Mouse (Mus musculus): ENCODE results near the gene Eps15l1. TPM values are rescaled to one million over a fixed set of nuclear protein-coding genes. Genes with fewer than 3 reads are reported as not detected.
A peak's percentile ranks its signal among the peaks of the same experiment; 100 is the strongest.

The Eps15l1 gene
- polyA plus RNA-seq, 1 experiment from 2014 or later, result 62.0 TPM

DNA sequence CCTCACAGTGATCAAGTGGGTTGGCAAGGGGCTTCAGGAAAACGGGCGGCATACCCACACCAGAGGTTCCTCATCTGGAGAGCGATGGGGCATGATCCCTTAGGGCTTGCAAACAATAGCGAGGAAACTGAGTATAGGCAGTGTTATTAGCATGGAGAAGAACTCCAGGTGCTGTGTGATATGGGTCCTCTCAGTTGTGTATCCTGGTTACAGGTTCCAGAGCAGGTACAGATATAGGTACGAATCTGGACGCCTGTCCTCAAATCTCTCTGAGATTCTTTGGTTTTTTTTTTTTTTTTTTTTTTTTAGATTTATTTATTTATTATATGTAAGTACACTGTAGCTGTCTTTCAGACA lies 22.7 kb upstream of the Eps15l1 start:
- WGBS, result 38% methylated on average over 6 of the region's 6 CpGs
- H3K27me3 ChIP-seq, result no peaks in the 10 kb centered on the region
- H3K36me3 ChIP-seq, result peaks cover 10% of the 10 kb centered on the region
- peak; percentile 79; the same call in 1 of the 2 replicates for ATAC-seq (ENCODE audit: low FRiP score)
- peak overlapping the region; percentile 50; the same call in 1 of the 2 replicates for H3K27ac ChIP-seq
- H3K9me3 ChIP-seq, result no peaks in the 10 kb centered on the region
- H3K9ac ChIP-seq, result peak overlapping the region; percentile 72
- peak overlapping the region; percentile 66 for H3K4me2 ChIP-seq
- peak overlapping the region; percentile 44 for H3K4me3 ChIP-seq
- H3K4me1 ChIP-seq (replicated peaks), result peaks cover 32% of the 10 kb centered on the region

DNA sequence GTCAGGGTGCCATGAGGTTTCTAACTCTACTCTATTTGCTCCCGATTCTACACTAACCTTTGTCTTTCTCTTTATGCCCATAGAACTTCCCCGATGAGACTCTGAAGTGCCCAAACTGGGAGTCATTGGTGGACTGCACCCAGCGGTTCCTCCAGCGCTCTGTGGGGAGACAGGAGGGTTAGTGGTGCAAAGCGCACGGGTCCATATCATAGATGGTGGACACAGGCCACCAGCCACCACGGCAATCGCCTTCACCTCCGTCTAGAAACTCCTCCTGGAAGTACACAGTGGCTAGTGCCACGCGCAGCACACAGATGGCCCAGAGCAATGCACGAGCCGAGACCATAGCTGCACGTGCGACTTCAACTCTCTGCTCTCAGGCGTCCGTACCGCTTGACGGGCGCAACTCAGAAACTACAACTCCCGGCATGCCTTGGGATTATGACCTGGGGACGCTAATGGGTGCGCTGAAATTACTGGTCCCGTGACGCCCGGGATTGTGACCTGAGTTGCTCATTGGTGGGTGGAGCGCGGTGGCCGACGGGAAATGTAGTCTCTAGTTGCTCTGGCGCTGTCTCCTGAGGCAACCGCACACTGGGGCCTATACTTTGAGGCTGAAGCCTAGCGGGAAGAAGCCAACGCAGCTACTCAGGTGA lies 22.2 kb upstream of the Eps15l1 start, which contains the start of the genes Calr3 and 1700030K09Rik:
Calr3 (minus strand) TSS at position 533 of the 656 bp plus-strand sequence.
1700030K09Rik (plus strand) TSS at position 543 of the 656 bp plus-strand sequence.
- peak within 1 kb of the TSS; percentile 44 for H3K4me3 ChIP-seq
- 7% methylated on average over 34 of the region's 34 CpGs for WGBS
- H3K27ac ChIP-seq, result peak within 1 kb of the TSS; percentile 58
- H3K9me3 ChIP-seq, result no peaks in the 10 kb centered on the region
- peaks cover 32% of the 10 kb centered on the region for H3K4me1 ChIP-seq (replicated peaks)
- no peaks in the 10 kb centered on the region for H3K27me3 ChIP-seq
- peak within 1 kb of the TSS; percentile 66 for H3K4me2 ChIP-seq
- peaks cover 9% of the 10 kb centered on the region; the same call in 1 of the 2 replicates for H3K36me3 ChIP-seq
- peak; percentile 99 for ATAC-seq (ENCODE audit: low FRiP score)
- H3K9ac ChIP-seq, result peak within 1 kb of the TSS; percentile 72

GRCm38 (mm10) chr8:72438248-72439015 lies 17.2 kb upstream of the Eps15l1 start:
- H3K4me1 ChIP-seq (replicated peaks), result peaks cover 4% of the 10 kb centered on the region
- no peaks in the 10 kb centered on the region for H3K9me3 ChIP-seq
- no peak overlapping the region for H3K9ac ChIP-seq
- H3K4me3 ChIP-seq, result no peak overlapping the region
- ATAC-seq (ENCODE audit: low FRiP score), result no peak
- no peaks in the 10 kb centered on the region for H3K27me3 ChIP-seq
- 69% methylated on average over 8 of the region's 8 CpGs for WGBS
- H3K4me2 ChIP-seq, result no peak overlapping the region
- no peaks in the 10 kb centered on the region for H3K36me3 ChIP-seq
- H3K27ac ChIP-seq, result no peak overlapping the region

DNA sequence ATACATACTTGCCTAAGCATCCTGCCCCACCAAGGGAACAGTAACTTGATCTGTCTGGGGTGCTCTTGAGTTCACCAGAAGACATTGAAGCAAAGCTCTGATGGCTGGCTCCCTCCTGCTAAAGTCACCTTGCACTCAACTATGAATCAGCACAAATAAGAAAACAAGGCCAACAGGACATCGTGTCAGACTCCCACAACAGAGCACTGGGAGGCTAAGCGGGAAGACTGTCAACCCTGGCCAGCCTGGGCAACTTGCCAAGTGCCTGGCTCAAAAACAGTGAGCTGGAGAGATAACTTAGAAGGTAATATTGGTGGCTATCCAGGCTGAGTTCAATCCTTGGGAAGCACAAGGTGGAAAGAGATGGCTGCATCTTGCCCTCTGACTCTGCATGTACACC lies 13.7 kb upstream of the Eps15l1 start:
- Histone ChIP-seq H3K9ac (no peak overlapping the region), H3K27ac (no peak overlapping the region), H3K4me2 (no peak overlapping the region), H3K4me1 (replicated peaks) (no peaks in the 10 kb centered on the region), H3K9me3 (no peaks in the 10 kb centered on the region), H3K36me3 (no peaks in the 10 kb centered on the region), H3K27me3 (no peaks in the 10 kb centered on the region), H3K4me3 (no peak overlapping the region)
- 41% methylated on average over 2 of the region's 2 CpGs for WGBS
- ATAC-seq (ENCODE audit: low FRiP score), result no peak

GRCm38 (mm10) chr8:72429676-72430075 lies 8.4 kb upstream of the Eps15l1 start:
- 56% methylated on average over 13 of the region's 13 CpGs for WGBS
- Histone ChIP-seq H3K27me3 (no peaks in the 10 kb centered on the region), H3K27ac (no peak overlapping the region), H3K4me3 (no peak overlapping the region), H3K9me3 (no peaks in the 10 kb centered on the region), H3K4me2 (no peak overlapping the region), H3K36me3 (no peaks in the 10 kb centered on the region), H3K4me1 (replicated peaks) (no peaks in the 10 kb centered on the region), H3K9ac (no peak overlapping the region)
- no peak for ATAC-seq (ENCODE audit: low FRiP score)

GRCm38 (mm10) chr8:72422926-72423325 lies 1.7 kb upstream of the Eps15l1 start:
- Histone ChIP-seq H3K36me3 (0 out of 2 replicates have a peak, but pooled peaks cover 6% of the 10 kb centered on the region), H3K4me1 (replicated peaks) (peaks cover 30% of the 10 kb centered on the region), H3K27ac (no peak overlapping the region), H3K4me3 (no peak overlapping the region), H3K9ac (no peak overlapping the region), H3K9me3 (no peaks in the 10 kb centered on the region), H3K4me2 (no peak overlapping the region), H3K27me3 (no peaks in the 10 kb centered on the region)
- ATAC-seq (ENCODE audit: low FRiP score), result no peak
- WGBS, result 75% methylated on average over 1 of the region's 1 CpGs

GRCm38 (mm10) chr8:72420571-72421361 lies 494 bp downstream of the Eps15l1 start:
- H3K27ac ChIP-seq, result peak overlapping the region; percentile 92
- H3K4me3 ChIP-seq, result peak overlapping the region; percentile 87
- peak; percentile 79 for ATAC-seq (ENCODE audit: low FRiP score)
- 1% methylated on average over 59 of the region's 73 CpGs for WGBS
- H3K9me3 ChIP-seq, result no peaks in the 10 kb centered on the region
- H3K36me3 ChIP-seq, result 0 out of 2 replicates have a peak, but pooled peaks cover 6% of the 10 kb centered on the region
- H3K9ac ChIP-seq, result peak overlapping the region; percentile 91
- H3K27me3 ChIP-seq, result no peaks in the 10 kb centered on the region
- peaks cover 52% of the 10 kb centered on the region for H3K4me1 ChIP-seq (replicated peaks)
- peak overlapping the region; percentile 69 for H3K4me2 ChIP-seq

DNA sequence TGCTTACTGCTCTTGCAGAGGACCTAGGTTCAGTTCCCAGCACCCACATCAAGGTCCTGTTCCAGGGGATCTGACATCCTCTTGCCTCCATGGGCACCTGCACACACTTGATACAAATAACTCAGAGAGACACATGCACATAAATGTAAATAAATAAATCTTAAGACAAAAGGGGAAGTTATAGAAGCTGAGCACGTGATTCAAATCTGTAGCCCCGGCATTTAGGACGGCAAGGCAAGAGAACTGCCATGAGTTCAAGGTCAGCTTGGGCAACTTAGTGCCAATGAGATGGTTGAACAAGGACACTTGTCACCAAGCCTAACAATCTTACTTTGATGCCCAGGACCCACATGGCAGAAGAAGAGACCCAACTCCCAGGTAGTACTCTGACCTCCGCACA lies 3.2 kb downstream of the Eps15l1 start:
- H3K4me1 ChIP-seq (replicated peaks), result peaks cover 74% of the 10 kb centered on the region
- peaks cover 14% of the 10 kb centered on the region; the same call in 1 of the 2 replicates for H3K36me3 ChIP-seq
- H3K27ac ChIP-seq, result no peak overlapping the region
- WGBS, result 95% methylated on average over 4 of the region's 4 CpGs
- no peak overlapping the region for H3K4me3 ChIP-seq
- H3K9me3 ChIP-seq, result no peaks in the 10 kb centered on the region
- H3K27me3 ChIP-seq, result no peaks in the 10 kb centered on the region
- no peak overlapping the region for H3K9ac ChIP-seq
- no peak for ATAC-seq (ENCODE audit: low FRiP score)
- no peak overlapping the region for H3K4me2 ChIP-seq

DNA sequence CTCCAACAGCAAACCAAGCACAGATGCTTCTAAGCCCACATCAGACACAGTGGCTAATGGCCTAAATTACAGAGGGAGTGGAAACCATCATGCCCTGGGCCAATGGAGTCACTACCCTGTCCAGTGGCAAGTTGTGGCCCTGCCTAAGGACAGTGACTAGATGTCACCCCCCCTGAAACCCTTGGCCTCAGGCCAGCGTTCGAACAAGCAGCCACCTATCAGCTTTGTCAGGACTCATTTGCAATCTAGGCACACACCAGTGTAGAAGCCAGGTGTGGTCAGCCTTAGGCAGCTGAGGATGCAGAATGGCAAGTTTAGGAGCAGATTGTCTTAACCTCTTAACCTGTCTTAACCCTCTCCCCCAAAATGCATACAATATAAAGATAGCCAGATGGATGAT lies 6.0 kb downstream of the Eps15l1 start:
- Histone ChIP-seq H3K27ac (no peak overlapping the region), H3K27me3 (no peaks in the 10 kb centered on the region), H3K9me3 (no peaks in the 10 kb centered on the region), H3K4me1 (replicated peaks) (peaks cover 71% of the 10 kb centered on the region), H3K4me2 (no peak overlapping the region), H3K9ac (0 out of 2 replicates have a peak overlapping the region, but pooled peaks have one; percentile 26), H3K4me3 (no peak overlapping the region), H3K36me3 (peaks cover 18% of the 10 kb centered on the region; the same call in 1 of the 2 replicates)
- ATAC-seq (ENCODE audit: low FRiP score), result no peak
- WGBS, result 84% methylated on average over 2 of the region's 2 CpGs

DNA sequence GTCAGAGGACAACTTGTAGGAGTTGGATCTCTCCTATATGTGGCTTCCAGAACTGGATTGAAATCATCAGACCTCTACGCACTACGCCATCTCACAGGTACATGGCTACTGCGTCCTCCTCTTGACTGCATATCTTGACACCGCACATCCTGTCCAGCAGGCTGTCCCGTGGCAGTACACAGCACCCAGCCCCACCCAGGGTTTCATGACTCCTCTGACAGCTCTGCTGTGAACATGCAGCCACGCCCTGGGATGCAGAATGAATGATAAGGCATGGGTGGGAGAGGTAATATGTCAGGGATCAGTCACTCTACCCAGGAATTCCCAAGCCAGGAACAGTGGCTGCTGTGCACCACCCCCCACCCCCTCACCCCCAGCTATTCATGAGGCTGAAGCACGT lies 7.4 kb downstream of the Eps15l1 start:
- no peaks in the 10 kb centered on the region for H3K9me3 ChIP-seq
- peaks cover 67% of the 10 kb centered on the region for H3K4me1 ChIP-seq (replicated peaks)
- ATAC-seq (ENCODE audit: low FRiP score), result no peak
- no peak overlapping the region for H3K4me2 ChIP-seq
- no peak overlapping the region for H3K27ac ChIP-seq
- peaks cover 14% of the 10 kb centered on the region; the same call in 1 of the 2 replicates for H3K36me3 ChIP-seq
- no peak overlapping the region for H3K4me3 ChIP-seq
- no peak overlapping the region for H3K9ac ChIP-seq
- H3K27me3 ChIP-seq, result no peaks in the 10 kb centered on the region
- WGBS, result 92% methylated on average over 7 of the region's 7 CpGs

- no peak for ATAC-seq (ENCODE audit: low FRiP score)
- 44% methylated on average over 3 of the region's 3 CpGs for WGBS
- Histone ChIP-seq H3K4me3 (no peak overlapping the region), H3K9me3 (no peaks in the 10 kb centered on the region), H3K27ac (no peak overlapping the region), H3K36me3 (peaks cover 12% of the 10 kb centered on the region; the same call in 1 of the 2 replicates), H3K27me3 (no peaks in the 10 kb centered on the region), H3K4me1 (replicated peaks) (peaks cover 25% of the 10 kb centered on the region), H3K9ac (no peak overlapping the region), H3K4me2 (no peak overlapping the region)
Measured at GRCm38 (mm10) chr8:72409443-72409842, 11.8 kb downstream of the Eps15l1 start.

GRCm38 (mm10) chr8:72407878-72408277 lies 13.4 kb downstream of the Eps15l1 start:
- no peak overlapping the region for H3K27ac ChIP-seq
- H3K36me3 ChIP-seq, result 0 out of 2 replicates have a peak, but pooled peaks cover 3% of the 10 kb centered on the region
- no peak for ATAC-seq (ENCODE audit: low FRiP score)
- 96% methylated on average over 1 of the region's 1 CpGs for WGBS
- H3K9me3 ChIP-seq, result no peaks in the 10 kb centered on the region
- H3K4me1 ChIP-seq (replicated peaks), result peaks cover 14% of the 10 kb centered on the region
- no peak overlapping the region for H3K9ac ChIP-seq
- no peak overlapping the region for H3K4me3 ChIP-seq
- no peak overlapping the region for H3K4me2 ChIP-seq
- no peaks in the 10 kb centered on the region for H3K27me3 ChIP-seq
